Mouse (Mus musculus): ENCODE measurements around the gene Gtpbp4.
"Not testable (repeated sequence)": the region's sequence is repeated elsewhere in the genome, so short reads cannot be mapped to it uniquely, and the experiment has no call there.

DNA sequence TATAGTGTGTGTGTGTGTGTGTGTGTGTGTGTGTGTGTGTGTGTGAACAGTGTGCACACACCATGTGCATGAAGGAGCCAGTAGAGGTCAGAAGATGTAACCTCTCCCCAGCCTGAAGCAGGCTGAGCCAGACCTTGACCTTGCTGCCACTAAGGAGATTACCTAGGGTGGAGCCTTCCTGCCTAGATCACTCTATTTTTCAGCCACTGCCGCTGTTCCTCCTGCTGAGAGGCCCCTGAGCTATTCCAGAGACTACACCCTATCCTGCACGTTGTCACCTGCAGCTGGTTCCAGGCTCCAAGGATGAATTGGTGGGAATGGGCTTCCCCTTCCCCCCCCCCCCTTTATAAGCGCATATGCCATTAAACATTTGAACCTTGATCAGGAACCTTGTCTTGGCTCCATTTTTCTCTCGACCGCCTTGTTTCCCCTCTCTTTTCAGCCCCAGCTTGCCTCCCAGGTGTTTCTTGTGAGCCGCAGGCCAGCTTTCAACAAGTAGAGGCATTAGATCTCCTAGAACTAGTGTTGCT lies 58.2 kb downstream of the Gtpbp4 start:
- TF ChIP-seq CTCF (IDR thresholded peaks at IDR 0.05; ENCODE audit: insufficient read depth, low read length); POLR2A (IDR thresholded peaks at IDR 0.05; ENCODE audit: borderline replicate concordance, extremely low read depth, low read depth, low read length): not testable (repeated sequence)
